Mouse (Mus musculus): ENCODE results near the gene Cd101.

- TF ChIP-seq POLR2A (IDR thresholded peaks at IDR 0.05; ENCODE audit: borderline replicate concordance, control insufficient read depth, low read depth, low read length) (no peak), CTCF (IDR thresholded peaks at IDR 0.05; ENCODE audit: control insufficient read depth, insufficient read depth, low read length) (no peak)
Measured at GRCm38 (mm10) chr3:100997785-100998570, 31.4 kb downstream of the Cd101 start.

All from bone marrow, adult 2 months (tissue).